Mouse (Mus musculus): ENCODE results near the gene Fryl.

DNA sequence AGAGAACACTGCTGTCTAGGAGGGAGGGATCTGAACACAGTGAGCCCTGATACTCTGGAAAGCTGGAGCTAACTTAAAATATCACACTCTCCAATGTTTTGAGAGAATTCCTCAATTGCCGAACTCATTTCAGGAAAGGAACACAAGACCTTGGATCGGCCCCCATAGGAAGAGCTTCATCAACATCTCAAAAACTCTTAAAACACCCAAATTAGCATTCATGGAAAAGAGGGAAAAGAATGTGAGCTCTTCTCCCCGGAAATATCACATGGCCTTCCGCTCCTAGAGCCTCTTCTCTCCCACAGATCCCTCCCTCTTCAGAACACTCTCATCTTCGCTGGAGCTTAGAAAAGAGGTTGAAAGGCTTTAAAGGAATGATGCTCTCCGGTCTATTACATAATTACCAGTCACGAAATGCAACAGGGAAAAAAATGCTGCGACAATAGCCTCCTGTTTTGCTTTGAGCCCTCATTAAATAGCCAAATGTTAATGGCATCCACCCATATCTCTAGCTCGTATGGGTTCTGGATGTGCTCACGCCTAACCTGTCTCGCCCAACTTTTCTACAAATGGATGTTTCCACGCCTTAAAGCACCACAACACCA, 84.4 kb downstream of the Fryl start:
- TF ChIP-seq POLR2A (IDR thresholded peaks at IDR 0.05; ENCODE audit: borderline replicate concordance, extremely low read depth, insufficient read depth, insufficient read length, poor library complexity, severe bottlenecking) (no peak), CTCF (IDR thresholded peaks at IDR 0.05; ENCODE audit: borderline replicate concordance, extremely low read depth, insufficient read depth, insufficient read length) (no peak)

Measured in brain, embryonic 14.5 days (tissue).